Comparison of ENCODE assay signal across 15 mouse cellular contexts in genomic region chr11:109126482-109126881, GRCm38 (mm10). TPM values are rescaled to one million over a fixed set of nuclear protein-coding genes. Genes with fewer than 3 reads are reported as not detected.
DNase-seq lines count a peak whose midpoint lies in the region; ATAC-seq and TF ChIP-seq lines count a peak whose summit lies in the region.
"Had no signal": no experiment of that assay in that cellular context is flagged by ENCODE, and none has a peak within 500 bp of the region (broad histone marks: within the 10 kb centered on the region; RNA-seq: fewer than 3 reads in every experiment).

No protein-coding gene starts in this region.

- no peaks in the 10 kb centered on the region for H3K36me3 ChIP-seq in neural tube, embryonic 11.5 days (ENCODE audit: control insufficient read depth, insufficient read depth, low read length)
- no peaks in the 10 kb centered on the region for H3K36me3 ChIP-seq in stomach, postnatal 0 days (ENCODE audit: control insufficient read depth, insufficient read depth, low read length)
- H3K36me3 ChIP-seq: G1E; kidney, embryonic 15.5 days had no signal

- H3K9me3 ChIP-seq in neural tube, embryonic 11.5 days (ENCODE audit: control insufficient read depth, low read length) = no peaks in the 10 kb centered on the region
- no peaks in the 10 kb centered on the region for H3K9me3 ChIP-seq in stomach, postnatal 0 days (ENCODE audit: control insufficient read depth, low read length)
- H3K9me3 ChIP-seq: kidney, embryonic 15.5 days had no signal

- no peaks in the 10 kb centered on the region for H3K4me1 ChIP-seq in neural tube, embryonic 11.5 days (ENCODE audit: control insufficient read depth, insufficient read depth, low read length)
- H3K4me1 ChIP-seq in stomach, postnatal 0 days (replicated peaks; ENCODE audit: control insufficient read depth, insufficient read depth) = no peaks in the 10 kb centered on the region
- H3K4me1 ChIP-seq: kidney, embryonic 15.5 days had no signal

- H3K27ac ChIP-seq in neural tube, embryonic 11.5 days (ENCODE audit: low read depth, low read length) = no peak overlapping the region
- H3K27ac ChIP-seq in stomach, postnatal 0 days (replicated peaks) = 0 out of 2 replicates have a peak overlapping the region, but pooled peaks have one; percentile 18
- no peak overlapping the region for H3K27ac ChIP-seq in left cerebral cortex, adult 2 months
- H3K27ac ChIP-seq: kidney, embryonic 15.5 days had no signal

- DNase-seq in neural tube, embryonic 11.5 days (ENCODE audit: low spot score) = peak; percentile 30
- no peak for DNase-seq in neural tube, embryonic 10.5 days (ENCODE audit: extremely low spot score, low spot score)
- DNase-seq in gastrocnemius, adult 18-20 months (ENCODE audit: low spot score) = peak; percentile 46
- peak; percentile 22 to 26 for DNase-seq in heart, postnatal 36 days
- peak; percentile 27 for DNase-seq in stomach, postnatal 0 days (ENCODE audit: low spot score)
- no peak for DNase-seq in cerebellum, postnatal 10 days
- DNase-seq in left cerebral cortex, adult 2 months (ENCODE audit: extremely low spot score in 1 of 2, low spot score in 2 of 2) = no peak
- DNase-seq: thymus, postnatal 14 days had no signal

- intact Hi-C loops in heart, postnatal 36 days (cut with DNase I) = no loop called here
- intact Hi-C loops in left cerebral cortex, adult 2 months (cut with DNase I) = no loop called here

- TF ChIP-seq CTCF in stomach, postnatal 0 days (IDR thresholded peaks at IDR 0.05; ENCODE audit: low read depth) = no peak
- no peak for TF ChIP-seq CTCF in left cerebral cortex, adult 2 months (IDR thresholded peaks at IDR 0.05)

- no peak overlapping the region for H3K9ac ChIP-seq in neural tube, embryonic 11.5 days (ENCODE audit: low read length)
- H3K9ac ChIP-seq in stomach, postnatal 0 days (ENCODE audit: low read length) = no peak overlapping the region
- H3K9ac ChIP-seq: kidney, embryonic 15.5 days had no signal

- 77% methylated on average over 7 of the region's 7 CpGs for WGBS in neural tube, embryonic 11.5 days
- WGBS in stomach, postnatal 0 days = 35% methylated on average over 7 of the region's 7 CpGs

- no peaks in the 10 kb centered on the region for H3K27me3 ChIP-seq in neural tube, embryonic 11.5 days (ENCODE audit: control insufficient read depth, insufficient read depth, low read length)
- no peaks in the 10 kb centered on the region for H3K27me3 ChIP-seq in stomach, postnatal 0 days (ENCODE audit: control insufficient read depth, insufficient read depth, low read length)
- H3K27me3 ChIP-seq: kidney, embryonic 15.5 days had no signal

- TF ChIP-seq EP300 in stomach, postnatal 0 days (optimal IDR thresholded peaks at IDR 0.05) = no peak

- no peak overlapping the region for H3K4me3 ChIP-seq in neural tube, embryonic 11.5 days (ENCODE audit: low read depth, low read length)
- H3K4me3 ChIP-seq in stomach, postnatal 0 days (ENCODE audit: low read depth, low read length) = no peak overlapping the region
- H3K4me3 ChIP-seq in left cerebral cortex, adult 2 months = no peak overlapping the region
- H3K4me3 ChIP-seq: kidney, embryonic 15.5 days had no signal

- ATAC-seq in neural tube, embryonic 11.5 days (ENCODE audit: insufficient read depth, low FRiP score, low TSS enrichment) = no peak
- ATAC-seq in stomach, postnatal 0 days (ENCODE audit: low FRiP score, low TSS enrichment) = peak; percentile 72
- ATAC-seq: midbrain, embryonic 16.5 days had no signal

- H3K4me2 ChIP-seq in neural tube, embryonic 11.5 days (ENCODE audit: low read depth) = no peak overlapping the region
- H3K4me2 ChIP-seq in stomach, postnatal 0 days (replicated peaks; ENCODE audit: low read depth) = no peak overlapping the region
- H3K4me2 ChIP-seq: kidney, embryonic 15.5 days; liver, embryonic 11.5 days had no signal

RNA-seq across cellular contexts. Expression of gene E030025P04Rik, which starts 17.7 kb away (rescaled TPM):
- polyA plus RNA-seq in neural tube, embryonic 11.5 days (2014; fragmentation: Nextera tagmentation; extraction: Ambion mirVana) = not detected in 2 replicates
- not detected for total RNA-seq in gastrocnemius, adult 18-20 months (2021)
- not detected for total RNA-seq in heart, postnatal 36 days (2021)
- polyA plus RNA-seq in stomach, postnatal 0 days (2015; fragmentation: Nextera tagmentation; extraction: Ambion mirVana) = not detected in 2 replicates
- total RNA-seq in left cerebral cortex, adult 2 months (2021) = not detected
- total RNA-seq: G1E had no signal
- polyA plus RNA-seq: brain, embryonic 14.5 days; embryonic facial prominence, embryonic 11.5 days; G1E; heart, embryonic 14.5 days; kidney, embryonic 15.5 days; liver, embryonic 11.5 days; midbrain, embryonic 16.5 days had no signal

Comparison
In these comparisons a context has a peak if more than half of its experiments do, and no peak if none do; other contexts are left out.
1. DNase-seq: peak in neural tube, embryonic 11.5 days (single experiment), gastrocnemius, adult 18-20 months (single experiment), heart, postnatal 36 days (2 of 2) and stomach, postnatal 0 days (single experiment); none in neural tube, embryonic 10.5 days (single experiment), cerebellum, postnatal 10 days (0 of 2) and left cerebral cortex, adult 2 months (0 of 2).